Mouse (Mus musculus): ENCODE results near the gene Neil1.

Neil1 gene

DNA sequence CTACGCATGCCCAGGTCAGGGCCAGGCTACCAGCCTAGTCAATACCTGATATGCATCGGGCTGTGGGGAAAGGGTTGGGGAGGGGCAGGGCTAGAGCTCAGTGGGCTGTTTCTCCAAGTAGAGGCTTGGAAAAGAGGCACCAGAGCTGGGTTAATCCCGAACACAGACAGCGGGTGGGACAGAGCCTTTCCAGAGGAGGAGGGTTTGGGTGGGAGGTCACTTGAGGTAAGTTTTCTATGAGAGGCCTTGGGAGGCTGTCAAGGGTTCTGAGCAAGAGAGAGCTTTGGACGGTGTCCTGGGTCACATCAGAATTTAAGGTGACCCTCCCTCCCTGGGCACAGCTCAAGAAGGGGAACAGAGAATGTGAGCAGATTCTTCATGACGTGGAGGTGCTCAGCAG, 9.6 kb downstream of the Neil1 start:
- DNase-seq, result no peak

DNA sequence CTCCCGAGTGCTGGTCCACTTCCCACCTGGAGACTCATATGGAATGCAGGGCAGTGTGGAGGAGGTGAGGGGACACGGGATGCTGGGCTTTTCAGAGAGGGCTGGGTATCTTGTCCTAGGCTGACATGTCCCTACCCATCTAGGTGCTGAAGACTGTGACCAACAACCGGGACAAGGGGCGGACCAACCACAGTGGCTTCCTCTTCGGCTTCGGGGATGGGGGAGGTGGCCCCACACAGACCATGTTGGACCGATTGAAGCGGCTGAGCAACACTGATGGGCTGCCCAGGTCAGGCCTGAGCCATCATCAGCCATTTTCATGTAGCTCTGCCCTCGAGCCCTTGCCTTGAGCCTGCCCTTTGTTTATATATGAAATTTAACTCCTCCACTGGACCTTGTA, 10.3 kb downstream of the Neil1 start:
- peak; percentile 89 for DNase-seq

DNA sequence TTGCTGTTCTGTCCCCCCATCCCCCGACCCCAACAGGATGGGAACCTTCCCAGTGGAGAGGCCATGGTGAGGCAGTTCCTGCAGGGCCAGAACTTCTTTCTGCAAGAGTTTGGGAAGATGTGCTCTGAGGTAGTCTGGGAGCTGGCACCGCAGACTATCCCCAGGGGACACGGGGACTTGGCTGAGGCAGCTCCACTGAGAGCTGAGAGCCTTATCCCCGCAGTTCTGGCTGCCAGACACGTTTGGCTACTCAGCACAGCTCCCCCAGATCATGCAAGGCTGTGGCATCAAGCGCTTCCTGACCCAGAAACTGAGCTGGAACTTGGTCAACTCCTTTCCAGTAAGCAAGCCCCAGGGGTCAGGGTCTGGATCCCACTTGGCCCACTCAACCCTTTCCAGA, 10.9 kb downstream of the Neil1 start:
- DNase-seq, result peak; percentile 89

DNA sequence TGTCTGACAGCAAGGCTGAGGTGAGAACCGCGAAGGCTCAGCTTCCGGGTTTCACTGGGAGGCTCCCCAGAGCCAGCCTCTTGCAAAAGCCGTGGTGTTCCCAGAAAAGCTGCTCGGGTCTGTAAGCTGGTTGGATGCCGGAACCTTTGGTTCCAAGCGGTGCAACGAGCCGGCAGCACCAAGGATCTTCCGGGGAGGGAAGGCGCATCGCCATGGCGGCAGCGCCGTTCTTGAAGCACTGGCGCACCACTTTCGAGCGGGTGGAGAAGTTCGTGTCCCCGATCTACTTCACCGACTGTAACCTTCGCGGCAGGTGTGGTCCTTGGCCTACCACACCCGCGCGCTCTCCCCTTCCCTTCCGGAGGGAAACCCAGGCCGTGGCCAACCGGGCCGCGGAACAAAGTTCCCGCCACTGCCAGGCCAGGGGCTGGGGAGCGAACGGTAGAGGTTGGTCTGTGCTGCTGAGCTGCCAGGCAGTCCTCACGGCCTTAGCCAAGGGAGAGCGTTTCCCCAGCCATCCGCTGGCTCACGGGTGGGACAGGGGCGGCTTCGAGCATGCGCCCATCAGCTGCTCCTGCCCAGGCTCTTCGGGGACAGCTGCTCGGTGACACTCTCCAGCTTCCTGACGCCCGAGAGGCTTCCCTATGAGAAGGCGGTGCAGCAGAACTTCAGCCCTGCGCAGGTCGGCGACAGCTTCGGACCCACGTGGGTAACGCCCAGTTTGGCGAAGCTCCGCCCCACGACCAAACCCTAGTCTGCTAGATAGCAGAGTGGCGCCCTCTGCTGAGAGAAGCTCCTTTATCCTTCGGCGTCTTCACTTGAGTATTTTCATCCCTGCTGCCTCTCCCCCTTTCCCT, 17.3 kb downstream of the Neil1 start, which contains the start of gene Man2c1:
Gene Man2c1, plus strand, starts transcription at position 114 of the 857 bp plus-strand sequence.
- DNase-seq, result peak; percentile 99

DNA sequence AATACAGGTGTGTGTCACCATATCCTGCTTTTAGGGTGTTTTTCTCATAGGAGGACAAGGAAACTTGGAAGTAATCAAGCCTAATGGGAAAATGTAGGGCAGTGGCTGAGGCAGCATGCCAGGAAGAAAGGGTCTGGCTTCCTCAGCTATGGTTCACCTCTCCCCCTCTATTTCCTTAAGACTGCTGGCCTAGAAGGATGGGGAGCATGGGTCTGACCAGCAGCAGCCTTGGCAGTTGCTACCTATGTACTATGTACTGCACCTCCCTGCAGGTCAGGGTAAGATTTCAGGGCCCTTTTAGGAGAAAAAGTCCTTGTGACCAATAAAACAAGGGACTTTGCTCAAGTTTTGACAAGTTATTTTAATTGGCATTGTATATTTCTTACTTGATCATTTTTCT, 18.5 kb downstream of the Neil1 start:
- DNase-seq, result peak; percentile 75

DNA sequence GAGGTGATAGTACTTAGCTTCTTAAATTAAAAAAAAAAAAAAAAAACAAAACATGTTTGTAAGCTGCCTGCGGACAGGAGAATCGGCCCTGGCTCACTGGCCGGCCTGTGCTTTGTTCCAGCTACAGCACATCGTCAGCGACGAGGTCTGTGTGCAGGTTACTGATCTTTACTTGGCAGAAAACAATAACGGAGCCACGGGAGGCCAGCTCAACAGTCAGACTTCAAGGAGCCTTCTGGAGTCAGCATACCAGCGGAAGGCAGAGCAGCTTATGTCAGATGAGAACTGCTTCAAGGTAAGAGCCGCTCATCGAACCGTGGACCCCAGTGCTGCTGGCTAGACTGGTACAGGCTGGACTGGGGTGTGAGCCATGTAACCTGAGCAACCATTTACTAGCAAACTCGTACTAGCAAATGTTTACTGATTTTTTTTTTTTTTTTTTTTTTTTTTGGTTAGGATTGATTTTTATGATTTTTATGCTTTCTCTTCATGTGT, 30.8 kb downstream of the Neil1 start:
- no peak for DNase-seq
